Mouse (Mus musculus) erythroblast, embryonic 14.5 days (primary cell): Measurements from ENCODE around the gene Gnptab.

Experiments used
- GATA1 ChIP-seq: IDR thresholded peaks from 2 replicates; pipeline ENCODE4 v1.6.1; 2012; ENCODE audit warnings: low read length, inconsistent platforms, mixed read lengths
- TAL1 ChIP-seq: IDR thresholded peaks from 3 replicates; pipeline ENCODE4 v1.6.1; 2012; ENCODE audit warnings: low read length, inconsistent platforms, mixed read lengths

GRCm38 (mm10) chr10:88403021-88403420 is 24.1 kb downstream of the Gnptab start:
- TF ChIP-seq TAL1 = no peak
- TF ChIP-seq GATA1 = no peak
